Mouse (Mus musculus) ES-E14 (cell line): ENCODE results near the gene Ric8b.

Experiments used
- CHD2 ChIP-seq: IDR thresholded peaks from 2 replicates; pipeline ENCODE4 v1.6.1; 2014; ENCODE audit warnings: mild to moderate bottlenecking, low read depth, low read length, inconsistent platforms
- HCFC1 ChIP-seq: IDR thresholded peaks from 2 replicates; pipeline ENCODE4 v1.6.1; 2012; ENCODE audit warnings: low read length, inconsistent platforms, borderline replicate concordance; ENCODE audit not compliant: insufficient read depth
- MAFK ChIP-seq: IDR thresholded peaks from 2 replicates; pipeline ENCODE4 v1.6.1; 2014; ENCODE audit warnings: mild to moderate bottlenecking, low read depth, low read length, inconsistent platforms; ENCODE audit not compliant: insufficient read depth
- ZC3H11A ChIP-seq: IDR thresholded peaks from 2 replicates; pipeline ENCODE4 v1.6.1; 2012; ENCODE audit warnings: low read depth, mild to moderate bottlenecking, inconsistent platforms, low read length, borderline replicate concordance
- ZNF384 ChIP-seq: IDR thresholded peaks from 2 replicates; pipeline ENCODE4 v1.6.1; 2012; ENCODE audit warnings: low read depth, low read length, inconsistent platforms

DNA sequence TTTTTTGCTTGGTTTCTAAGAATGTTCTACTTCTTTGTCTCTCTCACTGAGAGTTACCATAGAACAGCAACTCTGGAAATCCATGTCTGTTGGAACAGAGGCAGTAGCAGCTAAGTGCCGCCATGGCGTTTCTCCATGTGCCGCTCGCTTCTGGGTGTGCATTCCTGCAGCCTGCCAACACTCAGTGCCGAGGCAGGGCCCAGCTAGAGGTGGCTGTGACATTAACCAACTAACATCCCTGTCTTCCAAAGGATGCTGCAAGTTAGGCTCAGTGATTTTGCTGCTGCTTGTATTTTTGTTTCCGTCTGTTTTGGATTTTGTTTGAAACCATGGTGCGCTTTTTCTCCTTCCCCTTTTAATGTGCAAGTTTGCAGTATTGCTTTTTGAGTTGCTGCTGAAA lies 84.5 kb downstream of the Ric8b start:
- TF ChIP-seq CHD2 (no peak), ZC3H11A (no peak), ZNF384 (no peak), MAFK (no peak), HCFC1 (no peak)
